Mouse (Mus musculus) brain, embryonic 14.5 days (tissue): ENCODE data around the gene Hoga1. TPM values are rescaled to one million over a fixed set of nuclear protein-coding genes. Genes with fewer than 3 reads are reported as not detected.

Experiments used
- DNase-seq: peaks from one replicate; pipeline ENCODE4 v3.0.0-alpha.2; 2011; ENCODE audit warnings: low read depth
- CTCF ChIP-seq: fragments of 200-500 bp; IDR thresholded peaks from 2 replicates; pipeline ENCODE4 v1.5.1; 2012; ENCODE audit warnings: inconsistent platforms, mild to moderate bottlenecking, moderate library complexity, borderline replicate concordance; ENCODE audit not compliant: insufficient read depth, insufficient read length; ENCODE audit errors: extremely low read depth
- POLR2A ChIP-seq: fragments of 200-500 bp; IDR thresholded peaks from 2 replicates; pipeline ENCODE4 v1.6.1; 2012; ENCODE audit warnings: mild to moderate bottlenecking, inconsistent platforms, borderline replicate concordance; ENCODE audit not compliant: poor library complexity, insufficient read depth, insufficient read length, severe bottlenecking; ENCODE audit errors: extremely low read depth
- polyA plus RNA-seq: library from polyadenylated mRNA; depleted of rRNA; stranded (reverse); fragments of >200 nt; gene quantifications from 2 replicates; pipeline ENCODE4 v1.2.3, GENCODE M21; 2012

Hoga1 gene
- polyA plus RNA-seq, 1 experiment, result 1.7 TPM

- TF ChIP-seq CTCF (no peak), POLR2A (no peak)
- no peak for DNase-seq
These were observed 13.0 kb downstream of the Hoga1 start for GRCm38 (mm10) chr19:42058426-42058825.

GRCm38 (mm10) chr19:42061443-42061842 lies 16.0 kb downstream of the Hoga1 start:
- DNase-seq, result no peak
- no peak for TF ChIP-seq CTCF
- no peak for TF ChIP-seq POLR2A

GRCm38 (mm10) chr19:42068441-42069240 lies 23.2 kb downstream of the Hoga1 start:
- TF ChIP-seq CTCF, result no peak
- no peak for DNase-seq

- DNase-seq, result peak; percentile 38
- TF ChIP-seq CTCF (peak; percentile 51; the same call in 1 of the 2 replicates), POLR2A (no peak)
These were observed 23.8 kb downstream of the Hoga1 start for GRCm38 (mm10) chr19:42069241-42069525.

GRCm38 (mm10) chr19:42071221-42071620 lies 25.8 kb downstream of the Hoga1 start:
- no peak for TF ChIP-seq POLR2A
- no peak; the same call in 1 of the 2 replicates for TF ChIP-seq CTCF
- no peak for DNase-seq

- no peak for TF ChIP-seq POLR2A
- no peak for TF ChIP-seq CTCF
- no peak for DNase-seq
These were observed 26.6 kb downstream of the Hoga1 start for GRCm38 (mm10) chr19:42071886-42072608.

GRCm38 (mm10) chr19:42072802-42073201 lies 27.4 kb downstream of the Hoga1 start:
- no peak for DNase-seq
- TF ChIP-seq CTCF, result no peak
- TF ChIP-seq POLR2A, result no peak

- no peak for DNase-seq
- TF ChIP-seq CTCF (no peak), POLR2A (no peak)
These were observed 29.6 kb downstream of the Hoga1 start for GRCm38 (mm10) chr19:42075051-42075450.

GRCm38 (mm10) chr19:42075992-42076391 lies 30.6 kb downstream of the Hoga1 start:
- no peak for DNase-seq
- TF ChIP-seq POLR2A (no peak), CTCF (no peak)

- no peak for TF ChIP-seq CTCF
- no peak for TF ChIP-seq POLR2A
These were observed 33.2 kb downstream of the Hoga1 start for GRCm38 (mm10) chr19:42078566-42078965.

GRCm38 (mm10) chr19:42079006-42079405 lies 33.6 kb downstream of the Hoga1 start:
- no peak for DNase-seq
- TF ChIP-seq CTCF (no peak), POLR2A (no peak)

More at GRCm38 (mm10) chr19:42078566-42078965, 33.2 kb downstream of the Hoga1 start:
- DNase-seq, result no peak

- no peak for TF ChIP-seq CTCF
- TF ChIP-seq POLR2A, result no peak
- no peak for DNase-seq
These were observed 34.5 kb downstream of the Hoga1 start for GRCm38 (mm10) chr19:42079950-42080349.
